Mouse (Mus musculus) cerebellum, postnatal 10 days (tissue): ENCODE data around the gene Esr2.
A peak's percentile ranks its signal among the peaks of the same experiment; 100 is the strongest.

Source experiments
- DNase-seq, 2 experiments: peaks; one replicate each; pipeline ENCODE4 v3.0.0; 2021; ENCODE audit warnings: mixed read lengths in 2 of 2

Gene Esr2

DNA sequence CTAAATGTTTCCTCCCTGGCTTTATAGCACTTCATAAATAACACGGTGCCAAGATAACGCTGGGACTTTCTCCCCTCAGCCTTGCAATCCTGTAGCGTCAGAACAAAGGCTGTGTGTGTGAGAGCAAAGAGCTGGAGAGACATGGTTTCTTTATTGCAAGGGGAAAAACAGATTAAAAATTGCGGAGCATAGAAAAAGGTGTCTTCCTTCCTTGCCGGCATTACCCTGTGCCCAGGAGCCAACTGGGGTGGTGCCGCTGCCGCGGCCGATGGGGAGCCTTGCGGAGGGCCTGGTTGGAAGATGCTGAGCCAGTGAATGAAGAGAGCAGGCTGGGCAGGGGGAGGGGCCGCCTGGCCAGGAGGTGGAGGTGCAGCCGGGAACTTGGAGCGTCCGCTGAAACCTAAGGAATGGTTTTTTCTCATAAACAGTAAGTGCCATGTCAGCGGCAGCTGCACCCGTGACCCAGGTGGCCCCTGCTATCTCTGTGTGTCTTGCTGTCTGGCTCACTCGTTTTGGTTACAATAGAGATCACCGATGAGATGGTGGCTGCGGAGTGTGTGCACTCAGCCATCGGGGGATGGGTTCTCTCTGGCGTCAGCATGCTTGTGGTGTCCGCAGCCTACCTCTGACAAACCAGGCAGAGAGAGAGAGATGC, 95.4 kb downstream of the Esr2 start:
- peak; percentile 93 to 94 for DNase-seq

- DNase-seq = peak in 1 of 2 experiments; percentile 46
Observed at GRCm38 (mm10) chr12:76080876-76081556, 96.0 kb downstream of the Esr2 start.

DNA sequence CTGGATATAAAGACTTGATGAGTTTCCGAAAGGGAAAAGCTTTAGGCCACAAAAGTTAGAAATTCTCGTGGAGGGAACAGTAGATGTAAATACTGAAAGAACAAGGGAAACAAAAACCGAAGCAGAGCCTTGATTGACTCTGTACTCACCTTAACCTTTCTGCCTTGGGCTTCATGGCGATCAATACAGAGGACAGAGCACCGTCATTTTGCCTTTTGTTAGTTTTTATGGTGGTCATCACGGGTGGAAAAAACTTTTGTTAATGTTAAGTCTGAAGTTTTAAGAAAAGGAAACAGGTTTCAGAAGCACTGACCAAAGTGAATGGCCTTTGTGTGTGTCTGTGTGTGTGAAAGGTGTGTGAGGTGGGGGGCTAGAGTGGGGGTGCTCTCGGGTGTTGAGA, 103.1 kb downstream of the Esr2 start:
- DNase-seq = no peak

DNA sequence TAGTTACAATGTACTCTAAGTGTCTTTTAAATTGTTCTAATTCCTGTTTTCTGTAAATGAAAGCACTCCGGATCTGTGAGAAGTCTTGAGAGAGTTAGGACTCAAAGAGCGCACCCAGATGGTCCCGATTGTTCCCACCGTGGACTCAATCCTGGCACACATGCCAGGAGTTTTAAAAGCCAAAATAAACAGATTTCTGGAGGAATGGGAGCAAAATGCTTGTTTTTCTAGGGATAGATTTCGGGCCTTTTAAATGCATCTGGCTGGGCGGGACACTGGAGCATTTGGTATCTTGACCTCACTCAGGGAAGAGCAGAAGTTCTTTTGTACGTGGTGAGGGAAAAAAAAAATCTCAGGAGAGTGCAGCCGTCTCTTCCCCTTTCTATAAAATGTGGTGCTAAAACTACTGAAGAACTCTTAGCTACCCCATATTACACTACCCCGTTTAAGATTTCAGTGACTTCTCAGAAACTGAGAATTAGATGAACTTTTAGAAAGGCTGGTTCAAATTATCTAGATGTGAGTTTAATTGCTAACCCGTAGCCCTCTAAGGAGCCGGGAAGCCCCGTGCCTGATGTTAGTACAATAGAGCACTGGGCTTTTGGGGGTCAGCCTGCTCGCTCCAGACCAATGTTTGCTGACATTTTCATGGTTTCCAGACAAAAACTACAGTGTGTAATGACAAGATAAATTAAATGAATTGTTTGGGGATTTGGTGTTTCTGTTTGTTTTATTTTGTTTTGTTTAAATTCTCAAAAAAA, 103.8 kb downstream of the Esr2 start:
- DNase-seq = no peak

DNA sequence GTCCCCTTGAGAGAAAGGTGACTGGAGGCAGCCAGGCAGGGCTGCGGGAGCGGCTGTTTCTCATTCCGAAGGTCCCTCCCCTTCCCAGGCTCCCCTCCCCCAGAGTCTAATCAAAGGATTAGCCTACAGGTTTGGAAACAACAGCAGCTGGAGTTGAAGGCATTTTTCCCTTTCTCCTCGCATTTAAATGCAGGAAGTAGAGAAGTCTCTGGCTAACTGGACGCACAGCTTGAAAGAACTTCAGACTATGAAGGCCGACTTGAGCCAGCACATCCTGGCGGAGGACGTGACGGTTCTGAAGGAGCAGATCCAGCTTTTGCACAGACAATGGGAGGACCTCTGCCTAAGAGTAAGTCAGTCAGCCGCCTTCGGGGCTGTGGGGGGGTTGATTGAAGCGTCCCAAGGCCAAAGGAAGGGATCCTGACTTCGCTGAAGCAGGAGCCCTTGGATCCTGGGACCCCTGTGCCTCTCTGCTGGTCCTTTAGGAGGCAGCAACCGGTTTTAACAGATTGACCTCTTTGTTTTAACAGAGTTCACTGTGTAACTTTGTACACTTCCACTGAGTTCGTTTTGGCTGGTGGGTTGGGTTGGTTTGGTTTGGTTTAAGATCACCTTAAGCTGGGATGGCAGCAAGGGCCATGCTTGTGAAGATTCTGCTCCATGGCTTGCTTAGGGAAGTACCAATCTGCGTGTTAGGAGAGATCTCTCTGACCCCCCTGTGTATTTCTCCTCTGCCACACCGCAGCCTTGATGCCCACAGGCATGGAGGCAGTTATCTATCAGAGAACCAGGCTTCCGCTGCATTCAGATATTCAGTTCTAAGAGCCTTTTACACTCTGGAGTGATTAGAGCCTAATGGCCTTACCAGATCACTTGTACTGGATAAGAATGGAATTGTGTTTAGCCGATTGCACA, 104.9 kb downstream of the Esr2 start:
- no peak for DNase-seq
